Mouse (Mus musculus) megakaryocyte, embryonic 14.5 days (primary cell): ENCODE results near the gene Hist1h1e. TPM values are rescaled to one million over a fixed set of nuclear protein-coding genes. Genes with fewer than 3 reads are reported as not detected.

Experiments
- H3K27me3 ChIP-seq: replicated peaks from 2 replicates; pipeline ENCODE3; 2012; ENCODE audit warnings: inconsistent platforms
- H3K36me3 ChIP-seq: replicated peaks from 2 replicates; pipeline ENCODE3; 2012; ENCODE audit warnings: low read length, inconsistent platforms, mixed read lengths
- H3K4me1 ChIP-seq: 2 replicates; pipeline ENCODE4 v1.6.1; 2012; ENCODE audit warnings: inconsistent platforms
- H3K4me3 ChIP-seq: replicated peaks from 2 replicates; pipeline ENCODE3; 2012; ENCODE audit warnings: moderate library complexity, mild to moderate bottlenecking, inconsistent platforms
- H3K9me3 ChIP-seq: 2 replicates; pipeline ENCODE4 v1.6.1; 2012; ENCODE audit warnings: inconsistent platforms
- FLI1 ChIP-seq: IDR thresholded peaks from 2 replicates; pipeline ENCODE4 v1.6.1; 2012; ENCODE audit warnings: low read length, inconsistent platforms, mixed read lengths
- GATA1 ChIP-seq: IDR thresholded peaks from 3 replicates; pipeline ENCODE4 v1.6.1; 2012; ENCODE audit warnings: mixed read lengths, low read length, inconsistent platforms, borderline replicate concordance
- polyA plus RNA-seq: library from polyadenylated mRNA; stranded (reverse); fragments of >175 nt; gene quantifications from 2 replicates; pipeline ENCODE4 v1.2.3, GENCODE M21; 2012; ENCODE audit warnings: low replicate concordance; ENCODE audit not compliant: insufficient read depth

The Hist1h1e gene
- polyA plus RNA-seq, 1 experiment: 22.2 TPM

GRCm38 (mm10) chr13:23610393-23610792, 12.0 kb downstream of the Hist1h1e start:
- H3K4me1 ChIP-seq: peaks cover 25% of the 10 kb centered on the region
- no peaks in the 10 kb centered on the region for H3K9me3 ChIP-seq
- no peaks in the 10 kb centered on the region for H3K27me3 ChIP-seq
- H3K4me3 ChIP-seq: no peak overlapping the region
- no peak for TF ChIP-seq FLI1
- no peak for TF ChIP-seq GATA1
- H3K36me3 ChIP-seq: peaks cover 5% of the 10 kb centered on the region

DNA sequence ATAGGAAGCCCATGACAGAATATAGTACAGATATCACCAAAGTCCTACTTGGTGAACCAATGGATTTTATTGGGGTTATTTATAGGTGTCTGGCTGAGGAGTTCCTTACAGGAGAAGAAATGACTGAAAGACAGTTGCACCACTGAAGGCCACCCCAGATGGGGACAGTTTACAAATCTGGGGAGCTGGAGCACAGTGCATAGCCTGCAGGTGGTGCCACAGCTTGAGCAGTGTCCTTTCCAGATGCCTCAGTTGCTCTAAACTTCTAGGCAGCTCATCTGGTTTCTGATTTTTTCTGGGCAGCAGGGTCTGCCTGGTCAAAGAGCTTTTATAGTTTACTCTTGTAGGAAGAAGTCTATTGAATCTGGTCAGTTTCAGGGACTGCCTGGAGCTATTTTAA, 12.5 kb downstream of the Hist1h1e start:
- H3K4me1 ChIP-seq: peaks cover 29% of the 10 kb centered on the region
- TF ChIP-seq GATA1 (no peak), FLI1 (no peak)
- H3K36me3 ChIP-seq: peaks cover 5% of the 10 kb centered on the region
- no peaks in the 10 kb centered on the region for H3K27me3 ChIP-seq
- H3K9me3 ChIP-seq: no peaks in the 10 kb centered on the region
- H3K4me3 ChIP-seq: no peak overlapping the region

GRCm38 (mm10) chr13:23609209-23609608, 13.1 kb downstream of the Hist1h1e start:
- Histone ChIP-seq H3K9me3 (no peaks in the 10 kb centered on the region), H3K27me3 (no peaks in the 10 kb centered on the region), H3K4me1 (peaks cover 36% of the 10 kb centered on the region), H3K36me3 (peaks cover 5% of the 10 kb centered on the region), H3K4me3 (peak overlapping the region; percentile 62)
- TF ChIP-seq GATA1 (no peak), FLI1 (no peak)

GRCm38 (mm10) chr13:23605052-23605451, 17.3 kb downstream of the Hist1h1e start:
- peaks cover 38% of the 10 kb centered on the region for H3K4me1 ChIP-seq
- H3K9me3 ChIP-seq: no peaks in the 10 kb centered on the region
- TF ChIP-seq GATA1 (no peak), FLI1 (no peak)
- no peak overlapping the region for H3K4me3 ChIP-seq
- no peaks in the 10 kb centered on the region for H3K36me3 ChIP-seq
- no peaks in the 10 kb centered on the region for H3K27me3 ChIP-seq

- Histone ChIP-seq H3K4me1 (peaks cover 32% of the 10 kb centered on the region), H3K9me3 (no peaks in the 10 kb centered on the region), H3K27me3 (no peaks in the 10 kb centered on the region), H3K4me3 (no peak overlapping the region), H3K36me3 (no peaks in the 10 kb centered on the region)
- TF ChIP-seq GATA1 (no peak), FLI1 (no peak)
Observed at GRCm38 (mm10) chr13:23604452-23604851, 17.9 kb downstream of the Hist1h1e start.

DNA sequence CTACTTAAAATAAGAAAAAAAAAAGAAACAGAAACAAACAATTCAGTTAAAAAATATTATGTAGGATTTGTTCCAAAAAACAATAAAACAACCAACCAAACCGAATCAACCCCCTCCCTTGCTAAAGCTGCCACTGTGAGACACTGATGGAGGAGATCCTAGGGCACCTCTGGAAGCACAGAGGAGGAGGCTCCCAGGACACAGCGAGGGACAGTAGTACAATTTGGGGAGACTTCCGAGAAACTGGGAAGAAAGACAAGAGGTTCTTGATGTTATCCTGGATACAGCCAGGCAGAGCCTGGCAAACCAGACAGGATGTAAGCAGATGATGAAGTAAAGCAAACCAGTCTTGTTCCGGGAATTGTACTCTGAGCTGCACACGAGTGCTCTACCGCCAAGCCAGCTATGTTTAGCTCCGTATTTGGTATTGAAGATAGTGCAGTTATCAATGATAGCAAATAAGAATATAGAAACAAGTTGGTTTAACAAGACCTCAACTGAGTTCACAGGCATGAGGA, 19.1 kb downstream of the Hist1h1e start:
- H3K9me3 ChIP-seq: no peaks in the 10 kb centered on the region
- no peaks in the 10 kb centered on the region for H3K36me3 ChIP-seq
- H3K4me3 ChIP-seq: no peak overlapping the region
- TF ChIP-seq FLI1 (no peak), GATA1 (no peak)
- H3K27me3 ChIP-seq: no peaks in the 10 kb centered on the region
- H3K4me1 ChIP-seq: peaks cover 29% of the 10 kb centered on the region

- Histone ChIP-seq H3K27me3 (no peaks in the 10 kb centered on the region), H3K4me1 (peaks cover 53% of the 10 kb centered on the region), H3K36me3 (no peaks in the 10 kb centered on the region), H3K9me3 (no peaks in the 10 kb centered on the region), H3K4me3 (no peak overlapping the region)
- TF ChIP-seq GATA1 (no peak), FLI1 (no peak)
Observed at GRCm38 (mm10) chr13:23597957-23598356, 24.4 kb downstream of the Hist1h1e start.

GRCm38 (mm10) chr13:23595622-23596372, 26.6 kb downstream of the Hist1h1e start:
- Histone ChIP-seq H3K27me3 (no peaks in the 10 kb centered on the region), H3K9me3 (no peaks in the 10 kb centered on the region), H3K36me3 (no peaks in the 10 kb centered on the region), H3K4me1 (peaks cover 74% of the 10 kb centered on the region), H3K4me3 (no peak overlapping the region)
- TF ChIP-seq FLI1 (no peak), GATA1 (no peak)

- Histone ChIP-seq H3K27me3 (no peaks in the 10 kb centered on the region), H3K4me3 (no peak overlapping the region), H3K9me3 (no peaks in the 10 kb centered on the region), H3K36me3 (no peaks in the 10 kb centered on the region), H3K4me1 (peaks cover 79% of the 10 kb centered on the region)
- no peak for TF ChIP-seq GATA1
- TF ChIP-seq FLI1: no peak
Observed at GRCm38 (mm10) chr13:23595185-23595584, 27.2 kb downstream of the Hist1h1e start.

GRCm38 (mm10) chr13:23593051-23593770, 29.1 kb downstream of the Hist1h1e start:
- peaks cover 91% of the 10 kb centered on the region for H3K4me1 ChIP-seq

More at GRCm38 (mm10) chr13:23593051-23593770, 29.1 kb downstream of the Hist1h1e start:
- H3K27me3 ChIP-seq: no peaks in the 10 kb centered on the region
- H3K36me3 ChIP-seq: no peaks in the 10 kb centered on the region
- H3K4me3 ChIP-seq: peak overlapping the region; percentile 46
- no peaks in the 10 kb centered on the region for H3K9me3 ChIP-seq
- TF ChIP-seq FLI1 (no peak), GATA1 (no peak; the same call in 2 of the 3 replicates)
